Mouse (Mus musculus): ENCODE results near the gene Kcnj12.

Kcnj12 gene

GRCm38 (mm10) chr11:61024996-61025395 lies 2.6 kb downstream of the Kcnj12 start:
- no peak for DNase-seq (ENCODE audit: low spot score)

GRCm38 (mm10) chr11:61025594-61025993 lies 3.2 kb downstream of the Kcnj12 start:
- DNase-seq (ENCODE audit: low spot score), result no peak

GRCm38 (mm10) chr11:61026381-61026780 lies 4.0 kb downstream of the Kcnj12 start:
- DNase-seq (ENCODE audit: low spot score), result no peak

- DNase-seq (ENCODE audit: low spot score), result no peak
Measured at GRCm38 (mm10) chr11:61027160-61027559, 4.8 kb downstream of the Kcnj12 start.

GRCm38 (mm10) chr11:61028211-61028950 lies 6.0 kb downstream of the Kcnj12 start:
- no peak for DNase-seq (ENCODE audit: low spot score)

DNA sequence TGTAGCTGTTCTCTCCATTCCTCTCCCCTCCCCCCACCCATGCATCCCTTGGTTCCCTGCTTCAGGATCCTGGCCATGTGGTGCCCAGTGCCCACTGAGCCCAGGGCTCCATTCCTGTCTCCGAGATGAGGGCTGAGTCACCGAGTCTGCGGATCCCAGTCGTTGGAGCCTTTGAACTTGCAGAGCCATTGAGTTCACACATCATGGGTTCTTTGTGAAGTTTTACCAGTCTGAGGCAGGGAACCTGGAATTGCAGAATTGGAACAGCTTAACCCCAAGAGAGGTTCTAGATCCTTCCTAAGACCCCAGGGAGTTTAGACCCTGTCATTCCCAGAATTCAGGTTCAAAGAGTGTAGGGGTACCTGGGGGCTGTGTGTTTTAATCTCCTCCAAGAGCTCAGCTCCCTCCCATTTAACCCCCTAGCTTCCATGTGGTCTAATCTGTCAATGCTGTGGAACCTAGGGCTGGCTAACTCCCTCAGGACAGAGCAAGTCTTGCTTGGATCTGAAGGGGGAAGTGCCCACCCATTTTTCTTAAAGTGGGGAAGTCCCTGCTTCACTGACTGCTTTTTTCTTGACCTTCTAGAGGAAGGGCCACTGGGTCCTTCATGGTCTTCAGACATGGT lies 6.9 kb downstream of the Kcnj12 start:
- no peak for DNase-seq (ENCODE audit: low spot score)

- no peak for DNase-seq (ENCODE audit: low spot score)
Measured at GRCm38 (mm10) chr11:61029864-61030595, 7.7 kb downstream of the Kcnj12 start.

DNA sequence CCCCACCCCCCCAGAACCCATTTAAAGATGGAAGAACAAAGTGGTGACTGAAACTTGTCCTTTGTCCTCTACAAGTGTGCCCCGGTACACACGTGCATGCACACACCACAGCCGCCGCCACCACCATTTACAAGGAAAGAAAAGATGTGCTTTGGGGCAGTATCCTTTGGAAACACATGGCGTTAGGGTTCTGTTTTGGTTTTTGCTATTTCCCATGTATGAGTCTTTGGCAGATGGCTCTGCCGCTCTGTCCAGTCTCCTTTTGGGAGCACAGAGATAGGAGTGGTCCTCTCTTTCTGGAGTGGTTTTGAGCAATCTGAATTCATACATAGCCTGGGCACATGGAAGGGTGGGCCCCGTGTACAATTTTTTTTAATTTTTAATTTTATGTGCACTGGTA lies 8.8 kb downstream of the Kcnj12 start:
- no peak for DNase-seq (ENCODE audit: low spot score)

DNA sequence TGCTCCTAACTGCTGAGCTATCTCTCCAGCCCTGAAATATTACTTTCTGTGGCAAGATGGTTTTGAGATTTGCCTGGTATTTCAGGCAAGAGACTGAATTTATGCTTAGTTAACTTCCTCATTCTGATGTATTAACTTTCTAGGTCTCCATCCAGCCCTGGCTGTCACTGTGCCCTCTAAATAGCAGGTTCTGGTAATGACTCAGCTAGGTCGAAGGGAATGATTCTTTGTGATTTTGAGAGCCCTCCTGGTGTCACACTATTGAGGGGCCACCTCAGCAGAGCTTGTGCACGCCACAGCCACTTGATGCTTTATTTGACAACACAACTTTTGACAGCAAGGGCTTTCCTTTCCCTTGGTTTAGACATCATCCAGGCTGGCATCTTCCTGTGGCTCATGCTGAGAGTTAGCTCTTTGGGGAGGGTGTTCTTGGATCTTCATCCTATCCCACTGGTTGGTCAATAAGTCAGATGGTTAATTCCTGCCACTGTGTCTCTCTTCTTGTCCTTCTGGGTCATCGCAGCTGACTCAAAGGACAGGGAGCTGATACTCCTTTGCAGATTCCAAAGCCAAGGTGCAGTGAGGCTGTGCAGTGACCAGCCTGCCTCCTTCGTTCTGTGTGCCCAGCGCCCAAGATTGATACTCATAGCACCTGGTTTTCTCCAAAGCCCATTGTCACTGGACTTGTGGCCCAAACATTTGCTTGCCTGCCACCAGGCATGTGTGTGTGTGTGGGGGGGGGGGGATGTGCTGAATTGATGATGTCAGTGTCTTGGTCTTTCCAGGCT lies 9.5 kb downstream of the Kcnj12 start:
- no peak for DNase-seq (ENCODE audit: low spot score)

- DNase-seq (ENCODE audit: low spot score), result no peak
Measured at GRCm38 (mm10) chr11:61032481-61032880, 10.1 kb downstream of the Kcnj12 start.

DNA sequence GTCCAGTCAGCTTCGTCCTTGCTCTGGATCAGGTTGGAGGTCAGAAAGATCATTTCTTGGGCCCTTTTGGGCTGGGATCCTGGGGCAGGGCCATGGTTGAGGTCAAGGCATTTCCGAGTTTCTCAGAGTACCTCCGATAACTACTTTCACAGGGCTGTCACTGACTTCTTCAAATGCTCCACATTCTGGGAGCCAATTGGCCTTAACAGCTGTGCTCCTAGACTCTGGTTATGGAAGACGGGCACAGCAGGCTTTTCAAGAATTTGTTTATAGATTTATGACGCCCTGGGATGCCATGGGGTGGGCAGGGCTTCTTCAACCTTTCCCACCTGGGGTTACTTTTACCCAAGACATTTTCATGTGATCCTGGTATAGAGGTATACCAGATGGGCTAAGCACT lies 10.8 kb downstream of the Kcnj12 start:
- DNase-seq (ENCODE audit: low spot score), result no peak

DNA sequence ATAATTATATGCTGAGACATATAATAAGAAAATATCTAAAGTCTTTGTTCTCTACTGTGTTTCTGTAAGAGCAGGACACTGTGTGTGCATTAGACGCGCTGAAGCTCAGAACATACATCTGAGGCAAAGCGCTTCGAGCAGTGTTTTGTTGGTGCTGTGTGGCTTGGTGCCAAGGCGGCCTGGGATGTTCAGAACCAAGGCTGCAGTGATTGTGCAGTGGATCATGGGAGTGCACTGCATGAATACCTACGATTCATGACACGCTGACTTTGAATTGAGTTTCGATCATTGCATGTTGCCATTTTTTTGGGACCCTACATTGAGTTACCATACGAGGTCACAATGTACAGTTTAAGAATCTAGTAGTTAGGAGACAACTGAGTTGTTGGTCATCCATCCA lies 14.3 kb downstream of the Kcnj12 start:
- no peak for DNase-seq (ENCODE audit: low spot score)

- no peak for DNase-seq (ENCODE audit: low spot score)
Measured at GRCm38 (mm10) chr11:61038277-61038782, 16.0 kb downstream of the Kcnj12 start.

- DNase-seq (ENCODE audit: low spot score), result no peak
Measured at GRCm38 (mm10) chr11:61040856-61041652, 18.7 kb downstream of the Kcnj12 start.

DNA sequence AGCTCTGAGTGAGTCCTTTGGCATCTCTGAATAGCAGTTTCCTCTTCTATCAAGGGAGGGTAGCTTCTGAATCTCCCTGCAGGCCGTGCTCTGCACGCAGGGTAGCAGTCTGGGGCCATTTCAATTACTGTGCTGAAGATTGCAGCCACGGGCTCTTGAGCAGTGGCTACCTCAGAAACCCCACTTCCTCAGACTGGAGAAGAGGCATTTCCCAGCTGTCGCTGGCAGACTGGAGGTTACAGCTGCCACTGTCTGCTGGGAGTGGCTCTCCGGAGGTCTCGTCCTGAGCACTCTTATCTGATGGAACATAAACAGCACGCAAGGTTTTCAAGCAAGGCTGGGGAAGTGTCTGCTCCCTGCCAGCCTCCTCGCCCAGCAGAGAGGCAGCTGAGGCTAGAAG lies 20.2 kb downstream of the Kcnj12 start:
- no peak for DNase-seq (ENCODE audit: low spot score)

GRCm38 (mm10) chr11:61043055-61043992 lies 21.0 kb downstream of the Kcnj12 start:
- DNase-seq (ENCODE audit: low spot score), result no peak

DNA sequence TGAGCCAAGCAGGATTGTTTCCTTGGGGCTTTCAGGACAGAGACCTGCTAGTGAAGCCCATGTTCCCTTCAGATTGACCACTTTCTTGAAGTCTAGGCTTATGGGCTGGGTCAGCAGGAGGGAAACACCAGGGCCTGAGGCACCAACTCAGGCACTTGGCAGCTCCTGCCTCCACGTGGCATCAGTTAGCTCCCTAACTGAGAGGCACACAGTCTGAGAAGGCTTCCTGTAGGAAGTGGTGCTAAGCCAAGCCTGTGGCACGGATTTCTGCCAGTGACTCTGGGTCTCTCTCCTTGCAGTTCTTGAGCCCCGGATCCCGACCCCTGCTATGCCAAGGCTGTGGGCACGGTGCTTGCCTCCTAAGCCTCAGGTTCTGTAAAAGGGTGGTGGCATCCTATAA lies 22.4 kb downstream of the Kcnj12 start:
- DNase-seq (ENCODE audit: low spot score), result no peak

DNA sequence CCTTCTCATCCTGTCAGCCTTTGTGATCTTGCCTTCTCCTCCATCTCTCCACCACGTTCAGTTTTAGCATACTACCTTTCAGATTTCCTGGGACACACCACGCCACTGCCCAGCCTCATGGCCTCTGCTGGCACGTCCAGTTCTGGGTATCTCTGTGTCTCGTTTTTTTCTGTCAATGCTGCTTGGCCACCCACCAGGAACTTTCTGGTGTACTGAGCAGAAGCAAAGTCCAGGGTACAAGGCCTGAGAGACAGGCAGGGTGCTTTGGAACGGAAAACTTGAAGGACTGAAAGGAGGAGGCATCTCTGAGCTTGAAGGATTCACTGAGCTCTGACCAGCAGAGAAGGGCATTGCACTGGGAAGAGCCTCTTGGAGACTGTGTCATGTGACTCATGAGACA lies 25.1 kb downstream of the Kcnj12 start:
- no peak for DNase-seq (ENCODE audit: low spot score)

DNA sequence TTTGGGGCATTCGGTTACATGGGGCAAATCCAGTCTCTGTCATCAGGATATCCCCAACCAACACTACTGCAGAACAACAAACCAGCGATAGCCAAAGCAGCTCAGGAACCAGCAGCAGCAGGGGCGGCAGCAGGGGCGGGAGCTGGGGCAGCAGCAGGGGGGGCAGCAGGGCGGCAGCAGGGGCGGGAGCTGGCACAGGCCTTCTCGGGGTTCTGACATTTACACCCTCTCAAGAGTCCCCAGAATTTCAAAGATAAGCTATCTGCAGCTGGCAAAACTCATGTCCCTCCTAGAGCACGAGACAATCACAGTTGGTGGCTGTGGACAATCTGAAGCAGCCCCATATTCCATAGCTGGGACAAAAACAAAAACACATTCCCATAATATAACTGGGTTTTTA lies 28.8 kb downstream of the Kcnj12 start:
- DNase-seq (ENCODE audit: low spot score), result no peak

DNA sequence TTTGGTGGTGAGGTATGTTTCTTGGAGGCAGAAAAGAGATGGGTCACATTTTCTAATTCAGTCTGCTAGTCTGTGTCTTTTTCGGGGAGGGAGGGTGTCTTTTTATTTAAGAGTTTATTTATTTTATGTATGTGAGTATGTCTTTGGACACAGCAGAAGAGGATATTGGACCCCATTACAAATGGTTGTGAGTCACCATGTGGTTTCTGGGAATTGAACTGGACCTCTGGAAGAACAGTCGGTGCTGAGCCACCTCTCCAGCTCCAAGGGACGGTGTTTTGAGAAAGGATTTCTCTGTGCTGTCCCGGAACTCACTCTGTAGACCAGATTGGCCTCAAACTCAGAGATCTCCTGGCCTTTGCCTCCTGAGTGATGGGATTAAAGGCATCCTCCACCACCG lies 34.5 kb downstream of the Kcnj12 start:
- no peak for DNase-seq (ENCODE audit: low spot score)
